Mouse (Mus musculus) left cerebral cortex, postnatal 25 days (tissue): ENCODE measurements at regions not wholly inside any gene's neighbourhood (a gene's known extent, or its start where the extent isn't known, plus 50 kb on each side); places are given as distances from the start of the nearest gene placed in this dataset.
A peak's percentile ranks its signal among the peaks of the same experiment; 100 is the strongest.

Experiments
- DNase-seq, 2 experiments: peaks; one replicate each; pipeline ENCODE4 v3.0.0; 2022; ENCODE audit warnings: low spot score in 2 of 2, mixed read lengths in 1 of 2
- intact Hi-C: fragments of 180-260 bp; cut with DNase I; formaldehyde crosslinking; loops from one replicate; pipeline ENCODE4 v1.15.1; 2025

- intact Hi-C loops = no loop called here
These were observed 319.3 kb downstream of the Insc start for GRCm38 (mm10) chr7:115062817-115063216.

GRCm38 (mm10) chr7:115067641-115068040 is 324.1 kb downstream of the Insc start:
- DNase-seq = no peak
- intact Hi-C loops = no loop called here

More at GRCm38 (mm10) chr7:115062817-115063216, 319.3 kb downstream of the Insc start:
- no peak for DNase-seq

GRCm38 (mm10) chr7:115073406-115073805 is 329.9 kb downstream of the Insc start:
- intact Hi-C loops = no loop called here
- DNase-seq = no peak

GRCm38 (mm10) chr7:115076781-115077180 is 333.3 kb downstream of the Insc start:
- DNase-seq = no peak
- intact Hi-C loops = no loop called here

GRCm38 (mm10) chr7:115084711-115085380 is 341.4 kb downstream of the Insc start:
- intact Hi-C loops = no loop called here

GRCm38 (mm10) chr7:115086542-115087448 is 343.3 kb downstream of the Insc start:
- no peak for DNase-seq

More at GRCm38 (mm10) chr7:115084711-115085380, 341.4 kb downstream of the Insc start:
- DNase-seq = peak in 1 of 2 experiments; percentile 25

GRCm38 (mm10) chr7:115092481-115093050 is 349.1 kb downstream of the Insc start:
- DNase-seq = no peak
- intact Hi-C loops = no loop called here

More at GRCm38 (mm10) chr7:115086542-115087448, 343.3 kb downstream of the Insc start:
- intact Hi-C loops = no loop called here

GRCm38 (mm10) chr7:115106041-115106440 is 362.5 kb downstream of the Insc start:
- DNase-seq = no peak
- intact Hi-C loops = no loop called here

- DNase-seq = no peak
- intact Hi-C loops = no loop called here
These were observed 368.8 kb downstream of the Insc start for GRCm38 (mm10) chr7:115112282-115112681.

GRCm38 (mm10) chr7:115123283-115123682 is 379.8 kb downstream of the Insc start:
- intact Hi-C loops = no loop called here

GRCm38 (mm10) chr7:115129001-115129400 is 385.5 kb downstream of the Insc start:
- no peak for DNase-seq
- intact Hi-C loops = no loop called here

More at GRCm38 (mm10) chr7:115123283-115123682, 379.8 kb downstream of the Insc start:
- no peak for DNase-seq

GRCm38 (mm10) chr7:115131259-115131969 is 387.9 kb downstream of the Insc start:
- intact Hi-C loops = no loop called here
- DNase-seq = no peak

GRCm38 (mm10) chr7:115131970-115132551 is 388.6 kb downstream of the Insc start:
- DNase-seq = no peak
- intact Hi-C loops = no loop called here

GRCm38 (mm10) chr7:115132595-115132994 is 389.1 kb downstream of the Insc start:
- no peak for DNase-seq
- intact Hi-C loops = no loop called here

- intact Hi-C loops = no loop called here
- DNase-seq = peak in 1 of 2 experiments; percentile 8
These were observed 391.6 kb downstream of the Insc start for GRCm38 (mm10) chr7:115134926-115135575.

GRCm38 (mm10) chr7:115140286-115140685 is 396.8 kb downstream of the Insc start:
- peak in 1 of 2 experiments; percentile 21 for DNase-seq
- intact Hi-C loops = no loop called here

- DNase-seq = no peak
- intact Hi-C loops = no loop called here
These were observed 398.7 kb downstream of the Insc start for GRCm38 (mm10) chr7:115142163-115142562.

- no peak for DNase-seq
- intact Hi-C loops = no loop called here
These were observed 401.5 kb downstream of the Insc start for GRCm38 (mm10) chr7:115144947-115145346.
